Comparison of ENCODE assay signal across 12 mouse cellular contexts in the genomic region with DNA sequence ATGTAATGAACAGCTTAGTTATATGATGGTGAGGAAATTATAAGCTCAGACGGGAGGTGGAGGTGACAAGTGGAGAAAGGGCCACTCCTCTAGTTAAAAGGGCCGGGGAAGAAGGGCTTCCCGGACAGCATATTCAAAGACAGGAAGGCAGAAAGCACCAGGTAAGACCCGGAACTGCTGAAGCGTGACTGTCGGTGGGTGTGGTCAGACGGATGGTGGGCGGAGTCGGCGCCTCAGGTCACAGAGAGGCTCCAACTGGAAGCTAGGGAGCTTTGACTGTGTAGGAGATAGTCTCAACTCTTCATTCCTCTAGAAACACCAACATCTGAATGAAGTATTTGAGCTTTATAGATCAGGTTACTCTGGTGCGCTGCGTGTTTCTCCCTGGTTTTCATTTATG. TPM values are rescaled to one million over a fixed set of nuclear protein-coding genes. Genes with fewer than 3 reads are reported as not detected.
DNase-seq lines count a peak whose midpoint lies in the region; ATAC-seq lines count a peak whose summit lies in the region.
"Had no signal": no experiment of that assay in that cellular context is flagged by ENCODE, and none has a peak within 500 bp of the region (broad histone marks: within the 10 kb centered on the region; RNA-seq: fewer than 3 reads in every experiment).

No protein-coding gene starts in this region.

- peak; percentile 53; the same call in 1 of the 2 replicates for ATAC-seq in megakaryocyte progenitor cell, adult 5-6 weeks (replicated peaks; ENCODE audit: poor library complexity)
- ATAC-seq: forebrain, embryonic 15.5 days had no signal

- DNase-seq in adrenal gland, postnatal 10 days: peak; percentile 12
- no peak for DNase-seq in adrenal gland, postnatal 14 days
- peak; percentile 47 for DNase-seq in urinary bladder, postnatal 14 days (ENCODE audit: low spot score)
- no peak for DNase-seq in urinary bladder, postnatal 10 days (ENCODE audit: low spot score)
- DNase-seq in thymus, postnatal 4 days: peak; percentile 71
- no peak for DNase-seq in left cerebral cortex, adult 11 months (ENCODE audit: low spot score)
- no peak for DNase-seq in MN1 (ENCODE audit: low spot score)
- DNase-seq: cerebellum, adult 9-11 months; heart, postnatal 36 days; layer of hippocampus, postnatal 36 days had no signal

RNA-seq across cellular contexts. Expression of a gene that starts 8.2 kb away (rescaled TPM):
- 10 to 100 TPM; 12.7 to 13.1 TPM for total RNA-seq in adrenal gland, postnatal 10 days (2021)
- 10.1 and 13.8 TPM in 2 replicates for total RNA-seq in adrenal gland, postnatal 14 days (2021)
- total RNA-seq in megakaryocyte progenitor cell, adult 5-6 weeks (2015): 7.2 and 11.1 TPM in 2 replicates
- 11.7 and 16.3 TPM in 2 replicates for total RNA-seq in megakaryocyte progenitor cell, adult 5-6 weeks (2017)

RNA-seq across cellular contexts. Expression of a gene that starts 9.1 kb away (rescaled TPM):
- under 1 TPM; 0.09 to 0.12 TPM for total RNA-seq in adrenal gland, postnatal 10 days (2021)
- total RNA-seq in adrenal gland, postnatal 14 days (2021): not detected in 2 replicates
- total RNA-seq in megakaryocyte progenitor cell, adult 5-6 weeks (2015): 0.10 TPM in 1 of 2 replicates, not detected in the other
- total RNA-seq in megakaryocyte progenitor cell, adult 5-6 weeks (2017): 0.14 TPM in 1 of 2 replicates, not detected in the other
- total RNA-seq: heart, postnatal 36 days had no signal

Comparison
In these comparisons a context has a peak if more than half of its experiments do, and no peak if none do; other contexts are left out.
1. DNase-seq: peak in adrenal gland, postnatal 10 days (single experiment), urinary bladder, postnatal 14 days (single experiment) and thymus, postnatal 4 days (single experiment); none in adrenal gland, postnatal 14 days (single experiment), urinary bladder, postnatal 10 days (single experiment), left cerebral cortex, adult 11 months (single experiment) and MN1 (single experiment).